Mouse (Mus musculus): ENCODE measurements at regions not wholly inside any gene's neighbourhood (a gene's known extent, or its start where the extent isn't known, plus 50 kb on each side); places are given as distances from the start of the nearest gene placed in this dataset.

DNA sequence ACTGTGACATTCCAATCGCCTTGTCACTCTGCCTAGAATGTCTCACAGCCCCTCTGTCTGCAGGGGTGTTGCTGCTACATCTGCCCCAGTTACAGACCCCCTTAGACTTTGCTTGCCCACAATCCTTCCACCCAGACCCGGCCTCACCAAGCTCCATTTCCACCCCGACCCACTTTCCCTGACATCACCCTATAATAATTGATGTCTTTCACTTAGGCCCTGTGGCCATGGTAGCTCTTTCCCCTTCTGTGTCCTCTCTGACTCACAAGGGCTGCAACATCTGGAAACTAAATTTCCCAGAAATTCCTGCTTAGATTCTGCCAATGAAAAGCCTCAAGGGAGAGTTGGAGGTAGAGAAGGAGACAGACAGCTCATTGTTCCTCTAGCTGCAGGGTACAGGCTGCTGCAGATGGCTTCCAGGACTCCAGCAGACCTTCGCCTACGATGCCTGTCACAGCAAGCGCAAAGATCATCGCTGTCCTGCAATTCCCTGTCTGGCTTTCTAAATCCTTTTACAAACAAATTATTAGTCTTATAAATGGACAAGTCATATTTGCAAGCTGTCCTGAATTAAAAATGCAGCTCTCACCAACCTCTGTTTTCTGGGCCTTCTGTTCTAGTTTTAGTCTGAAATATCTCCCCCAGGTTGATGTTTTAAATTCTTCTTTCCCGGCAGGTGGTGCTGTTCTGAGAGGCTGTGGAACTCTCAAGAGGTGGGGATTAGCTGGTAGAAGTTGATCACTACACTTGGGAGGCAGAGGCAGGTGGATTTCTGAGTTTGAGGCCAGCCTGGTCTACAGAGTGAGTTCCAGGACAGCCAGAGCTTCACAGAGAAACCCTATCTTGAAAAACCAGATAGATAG is 104.9 kb upstream of the Oxgr1 start:
- DNase-seq (ENCODE audit: low spot score in 2 of 2) = no peak

DNA sequence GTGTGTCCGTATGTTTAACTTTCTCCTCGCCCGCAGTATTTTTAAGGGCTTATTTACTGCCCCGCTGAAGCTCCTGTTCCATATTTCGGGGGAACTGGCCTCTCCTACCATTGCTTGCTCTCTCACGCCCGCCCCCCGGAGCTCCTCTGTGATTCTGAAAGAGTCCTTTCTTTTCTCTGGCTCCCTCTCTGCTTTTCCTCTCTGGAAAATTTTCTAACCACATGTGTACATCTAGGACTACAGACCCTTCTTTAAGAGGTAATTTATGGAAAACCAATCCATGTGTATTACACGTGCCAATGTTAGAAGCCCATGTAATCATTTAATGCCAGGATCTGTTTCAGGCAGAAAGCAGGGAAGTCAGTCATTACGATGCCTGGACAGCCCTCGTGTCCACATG is 106.6 kb upstream of the Oxgr1 start:
- no peak for DNase-seq (ENCODE audit: low spot score in 2 of 2)

DNA sequence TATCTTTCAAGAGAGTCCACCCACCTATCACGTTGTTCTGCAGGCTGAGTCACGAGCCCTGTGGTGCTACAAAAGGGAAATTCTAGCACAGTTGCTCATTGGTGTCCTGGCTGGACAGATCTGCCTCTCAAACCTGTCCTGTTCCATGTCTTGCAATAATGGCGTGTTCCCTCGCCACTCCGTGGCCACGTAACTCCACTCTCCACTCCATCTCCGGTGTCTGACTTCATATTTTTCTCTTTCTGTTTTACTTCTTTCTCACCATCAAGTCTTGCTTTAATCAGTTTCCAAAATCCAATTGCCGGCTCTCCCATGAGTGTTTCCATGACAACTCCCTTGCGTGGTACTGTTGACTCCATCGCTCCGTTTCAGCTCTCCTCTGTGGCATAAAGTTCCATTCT is 107.1 kb upstream of the Oxgr1 start:
- DNase-seq (ENCODE audit: low spot score in 2 of 2) = no peak

DNA sequence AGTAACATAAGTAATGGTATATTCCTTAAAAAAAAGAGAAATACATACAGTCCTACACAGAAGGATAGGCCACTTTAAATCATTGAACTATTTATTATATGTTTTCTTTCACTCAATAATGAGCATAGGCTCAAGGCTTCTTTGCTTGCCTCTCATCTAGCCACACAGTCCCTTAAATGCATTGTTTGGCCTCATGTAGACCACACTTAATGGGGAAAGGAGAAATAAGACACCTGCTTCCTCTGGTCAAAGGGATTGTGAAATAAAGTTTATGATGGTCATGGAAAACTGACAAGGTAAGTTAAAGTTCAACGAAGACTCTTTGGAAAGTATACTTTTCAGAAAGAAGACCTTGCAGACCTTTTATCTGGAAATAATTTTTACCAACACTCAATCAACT is 108.4 kb upstream of the Oxgr1 start:
- DNase-seq (ENCODE audit: low spot score in 2 of 2) = no peak

DNA sequence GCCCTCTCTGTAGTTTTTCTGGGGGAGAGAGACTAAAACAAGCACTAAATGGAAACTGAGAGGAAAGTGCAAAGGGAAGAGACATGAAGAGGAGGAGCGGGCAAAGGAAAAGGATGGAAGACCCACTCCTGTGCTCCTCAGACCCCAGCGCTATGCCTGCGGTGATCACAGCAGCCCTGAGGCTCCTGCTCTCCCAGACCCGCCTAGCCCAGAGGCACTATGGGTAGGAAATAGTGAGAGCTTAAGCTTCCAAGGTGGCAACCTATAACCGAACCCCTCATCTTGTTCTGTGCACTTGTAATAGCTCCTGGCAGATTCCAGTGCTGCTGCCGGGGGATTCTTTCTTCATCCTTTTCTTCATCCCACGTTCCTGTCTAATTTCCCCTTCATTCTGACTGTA is 112.2 kb upstream of the Oxgr1 start:
- no peak for DNase-seq (ENCODE audit: low spot score in 2 of 2)

DNA sequence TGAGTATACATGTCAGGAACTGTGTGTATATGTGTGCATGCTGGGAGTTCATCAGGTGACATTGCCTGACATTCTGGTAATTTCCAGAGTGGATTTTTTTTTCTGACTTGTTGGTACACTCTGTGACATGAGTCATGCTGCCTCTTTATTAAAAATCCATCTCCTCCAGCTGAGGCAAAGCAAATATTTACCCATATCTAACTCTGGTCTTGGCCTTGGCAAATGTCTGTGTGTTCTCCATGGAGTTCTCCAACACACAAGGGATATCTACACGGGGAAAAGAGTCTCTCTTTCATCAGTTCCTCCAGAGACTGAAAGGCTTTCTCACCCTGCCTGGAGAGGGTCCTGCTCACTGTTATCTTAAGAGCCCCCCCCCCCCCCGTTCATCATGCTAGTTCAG is 111.3 kb upstream of the Mbnl2 start:
- no peak for DNase-seq (ENCODE audit: low spot score in 2 of 2)

DNA sequence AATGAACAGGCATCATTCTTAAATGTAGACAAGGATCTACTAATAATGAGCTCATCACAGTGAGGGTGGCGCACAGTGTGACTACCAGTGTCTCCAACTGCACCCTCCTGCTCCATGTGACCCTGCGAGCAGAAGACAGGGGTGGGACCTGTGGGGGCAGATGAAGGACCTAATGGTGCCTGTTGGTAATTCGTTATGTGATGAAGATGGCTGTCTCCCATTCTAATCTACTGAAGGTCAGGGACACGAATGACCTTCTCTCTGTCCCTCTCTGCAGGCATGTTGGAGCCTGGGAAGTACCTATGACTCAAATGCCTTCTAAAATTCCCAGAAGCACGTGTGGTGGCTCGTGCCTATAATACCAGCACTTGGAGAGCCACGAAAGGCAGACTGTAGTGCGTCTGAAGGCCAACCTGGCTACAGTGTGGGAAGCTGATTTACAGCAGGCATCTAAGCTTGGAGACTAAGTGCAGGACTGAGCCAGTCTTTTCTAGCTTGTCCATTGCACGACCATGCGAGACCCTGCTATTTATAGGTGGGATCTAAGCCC is 109.9 kb upstream of the Mbnl2 start:
- DNase-seq (ENCODE audit: low spot score in 2 of 2) = no peak

DNA sequence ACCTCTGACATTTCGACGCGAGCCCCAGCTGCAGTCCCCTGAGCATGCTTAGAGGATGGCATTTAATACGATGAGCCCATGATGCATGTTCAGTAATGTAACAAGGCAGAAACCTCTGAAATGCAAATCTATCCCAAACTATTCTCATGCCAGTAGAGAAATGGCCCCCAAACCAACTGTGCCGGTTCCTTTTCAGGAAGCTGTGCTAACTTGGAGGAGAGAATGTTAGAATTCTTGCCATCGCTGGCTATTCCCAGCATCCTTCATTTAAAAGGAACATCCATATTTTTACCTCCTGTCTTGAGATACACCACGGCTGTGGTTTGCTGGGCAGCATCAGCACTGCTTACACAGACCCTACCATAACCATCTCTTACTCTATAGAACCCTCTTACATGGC is 104.7 kb upstream of the Mbnl2 start:
- no peak for DNase-seq (ENCODE audit: low spot score in 2 of 2)

DNA sequence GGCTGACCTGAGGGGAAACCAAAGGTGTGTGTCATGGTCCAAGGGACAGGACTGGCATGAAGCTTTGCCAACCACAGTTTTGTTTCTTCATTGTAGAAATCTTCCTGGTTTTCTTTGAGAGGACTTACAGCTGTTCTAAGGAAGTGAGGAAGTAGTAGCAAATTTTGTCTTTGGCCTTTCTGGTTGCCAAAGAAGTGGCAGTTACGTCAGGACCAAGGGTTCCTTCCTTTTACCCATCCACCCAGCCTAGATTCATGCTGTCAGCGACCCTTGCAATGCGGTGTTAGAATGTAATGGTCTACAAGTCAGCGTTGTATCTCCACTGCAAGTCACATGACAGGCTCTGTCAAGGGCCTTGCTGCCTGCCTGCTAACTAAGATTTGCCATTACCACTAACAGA is 103.4 kb upstream of the Mbnl2 start:
- no peak for DNase-seq (ENCODE audit: low spot score in 2 of 2)

DNA sequence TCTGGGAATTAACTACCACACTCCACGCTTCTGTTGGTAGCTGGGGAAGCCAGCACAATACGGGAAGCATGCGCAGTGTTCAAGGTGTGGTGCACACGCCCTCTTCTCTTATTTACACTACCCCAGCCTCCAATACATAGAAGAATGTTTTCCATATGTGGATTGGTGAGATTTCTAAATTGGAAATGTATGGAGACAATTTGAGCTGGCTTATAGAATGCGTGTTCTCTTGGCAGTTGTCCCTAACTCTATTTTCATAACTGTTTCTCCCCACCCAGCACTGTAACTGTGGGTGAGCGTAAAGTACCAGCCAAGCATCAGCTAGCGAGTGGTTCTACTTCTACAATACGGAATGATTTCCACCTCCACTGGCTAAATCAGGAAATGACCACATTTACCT is 102.6 kb upstream of the Mbnl2 start:
- no peak for DNase-seq (ENCODE audit: low spot score in 2 of 2)

DNA sequence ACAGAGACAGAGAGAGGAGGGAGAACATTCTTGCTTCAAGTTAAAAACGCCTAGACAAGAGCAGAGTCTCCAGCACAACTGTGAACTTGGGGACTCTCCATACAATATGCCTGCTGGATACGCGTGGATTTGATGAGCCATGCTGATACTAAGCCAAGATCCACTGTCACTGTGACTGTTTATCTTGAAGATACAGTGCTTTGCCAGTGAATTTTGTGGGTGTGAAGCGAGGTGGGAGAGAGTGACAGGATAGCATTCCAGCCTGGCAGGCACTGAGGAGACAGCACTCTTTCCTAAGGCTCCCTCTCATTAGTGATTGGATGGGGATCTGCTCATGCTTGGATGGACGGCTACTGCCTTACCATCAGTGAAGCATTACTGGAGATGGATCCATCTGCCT is 100.9 kb upstream of the Mbnl2 start:
- DNase-seq (ENCODE audit: low spot score in 2 of 2) = no peak

DNA sequence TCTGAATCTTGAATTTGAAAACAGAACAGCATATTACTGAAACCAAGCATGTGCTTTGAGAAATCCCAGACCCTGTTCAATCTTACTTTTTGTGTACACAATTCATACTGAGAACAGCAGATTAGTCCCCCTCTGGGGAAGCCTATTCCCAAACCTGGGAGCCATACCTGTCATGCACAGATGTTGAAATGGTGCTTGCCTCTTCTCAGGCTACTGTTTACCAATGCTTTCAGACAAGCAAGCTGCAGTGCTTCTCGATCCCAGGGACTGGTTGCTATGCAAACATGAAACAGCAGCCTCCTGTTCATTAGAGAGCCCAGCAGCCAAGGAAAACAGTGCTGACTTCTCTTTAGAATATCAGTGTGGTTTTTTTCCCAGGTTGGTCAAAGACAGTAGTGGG is 80.3 kb upstream of the Mbnl2 start:
- no peak for DNase-seq (ENCODE audit: low spot score in 2 of 2)

DNA sequence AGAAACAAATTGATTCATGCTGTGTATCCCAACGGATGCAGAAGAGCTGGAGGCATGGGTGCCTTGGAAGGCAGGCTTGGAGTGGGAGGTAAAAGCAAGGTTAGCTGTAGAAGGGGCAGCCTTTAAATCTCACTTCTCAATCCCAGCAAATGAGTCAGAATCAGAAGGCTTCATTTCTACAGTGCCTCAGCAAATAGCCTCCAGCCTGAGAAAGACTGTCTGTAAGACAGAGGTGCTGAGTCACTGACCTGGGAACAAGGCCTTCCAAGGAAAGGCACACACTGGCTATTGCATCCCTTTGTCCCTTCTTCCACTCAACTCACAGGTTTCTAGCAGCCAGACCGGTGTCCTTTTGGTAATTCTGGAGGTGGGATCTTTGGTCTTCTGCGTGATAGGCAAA is 63.7 kb upstream of the Mbnl2 start:
- DNase-seq (ENCODE audit: low spot score in 2 of 2) = no peak

DNA sequence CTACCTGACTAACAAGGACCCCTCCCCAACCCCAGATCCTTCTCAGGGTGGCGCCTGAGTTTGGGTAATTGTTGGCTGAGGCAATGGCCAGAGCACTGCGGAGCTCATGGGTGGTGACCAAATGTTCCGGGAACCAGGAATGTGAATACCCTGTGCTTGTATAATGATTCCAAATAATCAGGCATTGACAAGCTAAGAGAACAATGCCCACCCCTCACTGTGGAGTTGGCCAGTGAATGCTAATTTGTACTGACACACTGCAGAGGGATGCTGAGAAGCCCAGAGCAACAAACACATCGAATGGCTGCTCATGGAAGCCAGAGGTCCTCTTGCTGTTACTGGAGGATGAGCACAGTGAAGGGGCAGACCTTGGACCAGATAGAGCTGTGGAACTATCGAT is 62.8 kb upstream of the Mbnl2 start:
- no peak for DNase-seq (ENCODE audit: low spot score in 2 of 2)

DNA sequence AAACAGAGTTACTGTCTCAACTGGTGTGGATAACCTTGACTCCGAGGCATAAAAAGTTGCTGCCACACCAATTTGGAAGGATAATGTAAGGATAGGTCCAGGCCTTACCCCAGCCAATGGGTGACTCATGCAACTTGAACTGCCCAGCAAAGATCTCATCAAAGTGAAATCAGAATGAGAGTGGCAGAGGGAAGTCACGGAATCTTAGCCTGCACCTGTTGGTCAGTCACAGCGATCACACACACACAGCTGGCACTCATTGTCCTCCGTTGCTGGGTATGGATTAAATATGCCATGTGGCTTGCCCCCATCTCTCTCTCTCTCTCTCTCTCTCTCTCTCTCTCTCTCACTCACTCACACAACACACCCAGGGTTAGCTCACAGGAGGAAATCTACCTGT is 56.2 kb upstream of the Mbnl2 start:
- DNase-seq (ENCODE audit: low spot score in 2 of 2) = no peak

DNA sequence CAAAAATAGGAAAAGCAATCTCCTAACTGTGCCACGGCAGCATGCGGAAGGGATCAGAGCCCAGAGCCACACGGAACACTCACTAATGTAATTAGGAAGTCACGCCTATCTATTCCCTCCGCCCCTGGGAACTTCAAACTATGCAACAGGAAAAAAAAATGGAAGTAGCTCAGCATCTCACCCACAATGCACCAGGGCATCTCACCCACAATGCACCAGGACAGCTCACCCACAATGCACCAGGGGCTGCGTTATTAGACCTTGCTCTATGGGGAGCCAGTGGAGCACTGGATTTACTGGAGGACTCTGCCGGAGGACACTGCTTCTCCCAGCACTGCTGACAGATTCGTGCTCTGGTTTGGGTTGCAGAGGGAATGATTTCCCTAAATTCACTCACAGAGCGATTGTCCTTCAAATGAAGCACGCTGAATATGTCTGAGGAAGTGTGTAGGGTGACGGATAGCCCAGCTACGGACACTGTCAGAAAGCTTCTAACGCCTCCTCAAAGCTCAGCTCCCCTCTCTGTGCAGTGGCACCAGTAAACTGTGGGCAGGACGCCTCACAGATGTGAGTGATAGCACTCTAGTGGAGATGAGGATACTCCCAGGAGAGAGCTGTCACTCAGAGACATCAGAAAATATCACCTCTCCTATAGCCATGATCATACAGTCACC is 51.8 kb upstream of the Mbnl2 start:
- DNase-seq (ENCODE audit: low spot score in 2 of 2) = no peak

DNA sequence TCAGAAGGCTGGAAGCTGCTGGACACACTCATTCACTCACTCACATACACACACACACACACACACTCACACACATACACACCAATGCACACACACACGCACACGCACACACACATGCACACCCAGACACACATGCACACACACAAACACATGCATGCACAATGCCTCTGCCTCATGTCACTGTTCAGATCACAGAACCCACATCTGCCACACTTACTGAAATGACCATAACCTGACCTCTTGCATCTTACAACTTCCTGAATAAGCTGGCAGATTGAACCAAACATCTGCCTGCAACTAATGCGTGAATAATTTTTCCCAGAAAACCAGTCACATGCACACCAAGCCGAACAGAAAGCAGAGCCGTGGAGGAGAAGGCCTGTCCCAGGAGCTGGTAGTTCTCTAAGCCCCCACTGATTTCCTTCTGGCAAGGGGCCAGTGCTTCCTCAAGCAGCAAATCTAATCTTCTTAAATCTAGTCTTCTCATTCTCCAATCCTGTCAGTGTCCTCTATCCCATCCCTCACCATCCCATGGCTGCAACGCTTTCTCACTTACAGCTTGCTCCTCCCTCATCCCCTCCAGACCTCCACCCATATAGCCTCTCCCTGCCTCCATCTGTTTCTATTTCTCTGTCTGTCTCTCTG is 51.1 kb upstream of the Mbnl2 start:
- peak in 1 of 2 experiments; percentile 59 for DNase-seq (ENCODE audit: low spot score in 2 of 2)

DNA sequence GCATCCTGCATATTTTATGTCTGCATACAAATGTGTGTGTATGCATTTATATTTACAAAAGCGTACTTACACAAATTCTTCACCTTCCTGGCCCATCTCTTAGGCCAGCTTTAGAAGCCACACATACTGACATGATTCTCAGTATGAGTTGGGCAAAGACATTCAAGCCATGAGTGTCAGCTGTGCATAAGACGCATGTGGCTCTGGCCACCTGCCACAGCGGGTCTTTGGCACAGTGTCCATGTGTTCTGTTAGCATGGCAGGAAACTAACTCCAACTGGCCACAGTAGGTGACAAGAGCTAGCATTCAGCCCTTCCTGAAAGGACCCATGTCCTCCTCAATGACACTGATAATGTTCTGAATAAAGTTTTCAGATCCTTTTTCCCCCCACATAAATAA is 49.8 kb upstream of the Mbnl2 start:
- DNase-seq (ENCODE audit: low spot score in 2 of 2) = peak; percentile 29 to 85
